Mouse (Mus musculus) macrophage (primary cell): Measurements from ENCODE around the gene Cox4i1. TPM values are rescaled to one million over a fixed set of nuclear protein-coding genes. Genes with fewer than 3 reads are reported as not detected.
"Not testable (repeated sequence)": the region's sequence is repeated elsewhere in the genome, so short reads cannot be mapped to it uniquely, and the experiment has no call there.

Experiments used
- H3K27ac ChIP-seq: fragments of 350-480 bp; formaldehyde crosslinking; 2 replicates; pipeline ENCODE4 v1.9.0; 2021
- H3K36me3 ChIP-seq: fragments of 350-480 bp; formaldehyde crosslinking; 2 replicates; pipeline ENCODE4 v1.9.0; 2021; ENCODE audit errors: inconsistent target
- H3K4me3 ChIP-seq: fragments of 350-480 bp; formaldehyde crosslinking; 2 replicates; pipeline ENCODE4 v1.9.0; 2021; ENCODE audit errors: inconsistent target
- H3K79me2 ChIP-seq: fragments of 350-480 bp; formaldehyde crosslinking; 2 replicates; pipeline ENCODE4 v1.9.0; 2021; ENCODE audit errors: inconsistent target
- WGBS: methylation state at CpG from one replicate; pipeline ENCODE4 v1.1.7; 2026; ENCODE audit warnings: inconsistent platforms; ENCODE audit not compliant: missing documents; 5-methylcytosine and 5-hydroxymethylcytosine counted together
- polyA plus RNA-seq: library from polyadenylated mRNA; stranded (reverse); fragments of 250-400 nt; gene quantifications from 3 replicates; pipeline ENCODE4 v1.2.4, GENCODE M21; 2018; ENCODE audit warnings: inconsistent platforms

Cox4i1 gene
- polyA plus RNA-seq, 1 experiment from 2014 or later, result 521 TPM

DNA sequence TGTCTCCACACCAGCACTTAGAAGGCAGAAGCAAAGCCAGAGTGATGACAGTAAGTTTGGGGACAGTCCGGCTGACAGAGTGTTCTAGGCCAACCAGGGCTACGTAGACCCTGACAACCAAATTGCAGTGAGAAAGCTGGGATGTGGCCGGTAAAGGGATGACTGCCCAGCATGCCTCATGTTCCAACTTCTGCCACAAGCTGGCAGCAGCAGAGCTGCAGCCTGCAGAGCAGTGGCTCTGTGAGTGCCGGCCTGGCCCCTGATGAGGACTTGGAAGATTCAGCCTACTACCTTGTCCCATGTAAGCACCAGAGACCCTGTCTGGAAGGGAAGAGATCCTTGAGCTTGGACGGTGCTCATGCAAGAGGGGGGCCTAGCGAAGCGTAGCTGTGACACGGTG, 7.7 kb downstream of the Cox4i1 start:
- Histone ChIP-seq H3K4me3 (no peak overlapping the region), H3K27ac (no peak overlapping the region), H3K79me2 (peaks cover 20% of the 10 kb centered on the region), H3K36me3 (peaks cover 37% of the 10 kb centered on the region)
- WGBS, result 93% methylated on average over 7 of the region's 8 CpGs

DNA sequence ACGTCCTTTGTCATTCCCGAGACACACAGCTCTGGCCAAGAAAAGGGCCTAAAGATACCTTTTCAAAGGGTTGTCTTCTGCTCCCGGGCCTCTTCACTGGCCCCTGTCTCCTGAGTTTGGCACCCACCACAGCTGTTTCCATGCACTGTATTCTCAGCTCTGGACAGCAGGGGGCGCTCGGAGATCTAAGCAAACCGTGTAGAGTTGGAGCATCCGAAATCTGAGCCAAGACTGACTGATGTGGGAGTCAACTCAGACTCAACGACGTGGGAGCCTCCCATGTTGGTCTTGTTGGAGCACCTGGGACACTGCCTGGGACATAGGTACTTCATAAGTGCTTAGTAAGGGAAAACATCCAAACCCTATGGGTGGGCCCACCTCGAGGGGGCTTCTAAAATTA, 10.4 kb downstream of the Cox4i1 start:
- 19% methylated on average over 10 of the region's 10 CpGs for WGBS

DNA sequence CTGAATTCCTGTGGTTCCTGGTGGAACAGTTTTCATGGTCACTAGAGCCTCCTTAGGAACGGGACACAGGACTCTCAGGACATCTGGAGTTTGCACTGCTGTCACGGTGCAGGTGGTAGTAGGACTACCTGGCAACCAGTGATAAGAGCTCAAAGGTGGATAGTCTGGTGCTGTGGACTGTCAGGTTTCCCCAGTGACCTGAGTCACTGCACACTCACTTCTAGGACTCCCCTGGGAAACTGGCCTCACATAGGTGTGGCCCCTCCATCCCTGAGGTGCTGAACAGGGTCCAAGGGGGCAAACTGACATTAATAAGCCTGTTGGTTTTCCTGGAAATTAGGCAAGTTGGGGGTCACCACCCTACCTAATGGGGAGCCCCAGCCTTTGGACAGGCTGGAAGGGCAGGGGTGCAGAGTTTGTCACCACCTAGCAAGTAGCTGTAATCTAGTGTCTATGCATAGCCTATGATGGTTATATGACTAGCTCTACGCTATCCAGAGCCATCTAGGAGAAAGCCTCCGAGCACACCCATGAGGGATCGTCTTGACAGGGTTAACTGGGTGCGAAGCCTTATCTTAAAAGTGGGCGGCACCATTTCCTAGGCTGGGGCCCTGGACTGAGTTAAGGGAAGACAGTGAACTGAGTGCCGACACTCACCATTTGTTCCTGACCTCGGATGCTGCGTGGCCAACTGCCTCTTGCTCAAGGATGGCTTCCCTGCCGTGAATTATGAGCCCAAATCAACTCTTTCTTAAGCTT, 11.8 kb downstream of the Cox4i1 start:
- Histone ChIP-seq H3K36me3 (peaks cover 5% of the 10 kb centered on the region; the same call in 1 of the 2 replicates), H3K27ac (no peak overlapping the region), H3K4me3 (no peak overlapping the region), H3K79me2 (no peaks in the 10 kb centered on the region)
- 63% methylated on average over 10 of the region's 11 CpGs for WGBS

More for the DNA sequence above, 10.4 kb downstream of the Cox4i1 start:
- no peaks in the 10 kb centered on the region for H3K79me2 ChIP-seq
- H3K27ac ChIP-seq, result no peak overlapping the region
- H3K36me3 ChIP-seq, result peaks cover 12% of the 10 kb centered on the region; the same call in 1 of the 2 replicates
- no peak overlapping the region for H3K4me3 ChIP-seq

DNA sequence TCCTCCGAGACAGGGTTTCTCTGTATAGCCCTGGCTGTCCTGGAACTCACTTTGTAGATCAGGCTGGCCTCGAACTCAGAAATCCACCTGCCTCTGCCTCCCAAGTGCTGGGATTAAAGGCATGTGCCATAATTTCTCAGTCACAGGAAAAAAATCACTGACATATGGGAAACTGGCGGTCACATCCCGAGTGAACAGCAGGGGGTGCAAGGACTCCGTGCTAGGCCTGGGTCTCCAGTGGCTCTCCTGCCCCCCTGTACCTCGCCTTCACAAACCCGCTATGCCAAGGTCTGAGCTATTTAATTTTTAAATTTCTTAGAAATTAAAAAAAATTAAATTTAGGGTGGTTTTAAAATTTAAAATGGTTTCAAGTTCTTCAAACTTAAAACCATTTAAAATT, 12.4 kb downstream of the Cox4i1 start:
- H3K4me3 ChIP-seq, result not testable (repeated sequence)
- 52% methylated on average over 5 of the region's 7 CpGs for WGBS

DNA sequence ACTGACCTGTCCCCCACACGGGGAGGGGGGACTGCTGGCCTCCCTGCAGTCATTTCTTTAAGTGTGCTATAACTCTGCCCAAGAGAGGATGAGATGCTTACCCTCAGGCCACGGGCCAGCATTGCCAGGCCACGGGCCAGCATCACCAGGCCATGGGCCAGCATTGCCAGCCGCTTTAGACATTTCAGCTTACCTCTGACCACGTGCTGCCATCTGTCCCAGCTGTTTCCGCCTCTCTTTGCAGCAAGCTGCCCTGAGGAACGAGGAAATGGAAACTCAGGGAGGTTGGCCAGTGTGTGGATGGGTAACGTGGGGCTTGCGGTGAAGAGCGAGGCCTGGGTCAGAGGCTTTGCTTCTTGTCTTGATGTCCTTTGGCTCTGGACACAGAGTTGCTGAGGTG, 13.1 kb downstream of the Cox4i1 start:
- Histone ChIP-seq H3K4me3 (no peak overlapping the region), H3K36me3 (peaks cover 5% of the 10 kb centered on the region; the same call in 1 of the 2 replicates), H3K79me2 (no peaks in the 10 kb centered on the region), H3K27ac (no peak overlapping the region)
- WGBS, result 62% methylated on average over 9 of the region's 10 CpGs

More for the DNA sequence above, 12.4 kb downstream of the Cox4i1 start:
- not testable (repeated sequence) for H3K27ac ChIP-seq, H3K36me3 ChIP-seq, H3K79me2 ChIP-seq

DNA sequence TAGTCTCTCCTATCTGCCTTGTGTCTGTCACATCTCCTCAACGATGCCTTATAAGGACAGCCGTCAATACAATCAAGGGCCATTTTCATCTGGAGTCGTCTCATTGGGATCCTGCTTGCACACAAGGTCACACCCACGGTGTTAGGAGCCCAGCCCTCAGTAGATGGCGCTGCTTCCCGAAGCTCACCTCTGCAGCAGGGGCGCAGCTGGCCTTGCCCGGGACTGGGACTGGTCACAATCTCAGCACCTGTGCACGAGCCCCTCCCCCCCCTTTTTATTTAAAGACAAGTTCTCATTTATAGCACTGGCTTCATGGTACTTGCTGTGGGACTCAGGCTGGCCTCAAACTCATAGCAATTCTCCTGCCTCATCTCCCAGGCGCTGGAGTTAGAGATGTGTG, 15.6 kb downstream of the Cox4i1 start:
- H3K79me2 ChIP-seq, result peaks cover 17% of the 10 kb centered on the region; the same call in 1 of the 2 replicates
- H3K27ac ChIP-seq, result peak overlapping the region; percentile 98
- H3K36me3 ChIP-seq, result no peaks in the 10 kb centered on the region
- 18% methylated on average over 10 of the region's 10 CpGs for WGBS
- H3K4me3 ChIP-seq, result no peak overlapping the region

DNA sequence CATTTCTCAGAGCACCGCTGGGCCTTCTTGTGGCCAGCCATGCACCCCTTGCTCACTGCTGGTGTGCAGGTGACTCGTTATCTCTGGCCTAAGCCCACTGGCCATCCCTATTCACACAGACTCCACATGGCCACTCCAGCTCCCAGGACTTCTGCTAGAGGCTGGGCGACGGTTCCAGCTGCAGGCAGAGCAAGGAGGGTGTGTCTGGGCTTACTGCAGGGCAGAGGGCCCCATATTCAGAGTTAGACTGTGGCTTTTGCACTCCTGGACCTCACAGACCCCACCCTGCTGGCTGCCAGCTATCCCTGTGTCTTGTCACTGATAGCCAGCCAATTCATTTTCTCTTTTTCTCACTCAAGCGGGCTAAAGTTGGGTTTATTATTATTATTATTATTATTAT, 16.1 kb downstream of the Cox4i1 start:
- Histone ChIP-seq H3K4me3 (no peak overlapping the region), H3K27ac (peak overlapping the region; percentile 98), H3K79me2 (peaks cover 17% of the 10 kb centered on the region; the same call in 1 of the 2 replicates), H3K36me3 (no peaks in the 10 kb centered on the region)
- 88% methylated on average over 5 of the region's 5 CpGs for WGBS

DNA sequence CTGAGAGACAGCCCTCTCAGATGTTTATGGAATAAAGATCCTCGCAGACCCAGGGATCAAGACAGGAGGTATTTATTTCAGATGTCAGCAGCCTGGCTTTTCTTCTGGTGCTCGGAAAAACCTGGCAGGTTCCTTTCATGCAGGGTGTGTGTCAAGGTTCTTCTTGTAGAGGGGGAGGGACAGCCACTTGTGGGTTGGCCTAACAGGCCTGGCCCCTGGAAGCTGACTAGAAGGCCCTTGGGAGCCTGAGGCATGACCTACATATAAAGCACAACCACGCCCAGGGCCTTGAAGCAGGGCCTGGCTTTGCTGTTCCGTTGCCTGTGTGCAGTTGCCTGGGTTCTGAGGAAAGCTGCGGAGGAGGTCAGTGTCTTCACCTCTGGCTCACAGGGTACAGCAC, 17.1 kb downstream of the Cox4i1 start:
- peak overlapping the region; percentile 98 for H3K27ac ChIP-seq
- peaks cover 17% of the 10 kb centered on the region; the same call in 1 of the 2 replicates for H3K79me2 ChIP-seq
- 40% methylated on average over 5 of the region's 5 CpGs for WGBS
- H3K4me3 ChIP-seq, result peak overlapping the region; percentile 26
- H3K36me3 ChIP-seq, result no peaks in the 10 kb centered on the region

DNA sequence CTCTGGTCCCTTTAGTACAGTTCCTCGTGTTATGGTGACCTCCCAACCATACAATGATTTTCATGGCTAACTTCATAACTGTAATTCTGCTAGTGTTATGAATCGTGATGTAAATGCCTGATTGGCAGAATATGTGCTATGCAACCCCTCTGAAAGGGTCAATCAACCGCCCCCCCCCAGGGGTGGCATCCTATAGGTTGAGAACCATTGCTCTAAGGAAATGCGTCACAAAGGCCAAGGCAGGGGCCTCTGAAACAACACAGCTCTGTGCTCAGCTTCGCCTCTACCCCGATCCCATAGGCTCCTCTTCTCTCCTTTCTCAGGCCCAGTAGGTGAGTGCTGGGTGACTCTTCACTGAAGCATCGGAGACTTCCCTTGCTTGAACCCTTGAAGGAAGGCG, 17.6 kb downstream of the Cox4i1 start:
- 17% methylated on average over 8 of the region's 8 CpGs for WGBS

DNA sequence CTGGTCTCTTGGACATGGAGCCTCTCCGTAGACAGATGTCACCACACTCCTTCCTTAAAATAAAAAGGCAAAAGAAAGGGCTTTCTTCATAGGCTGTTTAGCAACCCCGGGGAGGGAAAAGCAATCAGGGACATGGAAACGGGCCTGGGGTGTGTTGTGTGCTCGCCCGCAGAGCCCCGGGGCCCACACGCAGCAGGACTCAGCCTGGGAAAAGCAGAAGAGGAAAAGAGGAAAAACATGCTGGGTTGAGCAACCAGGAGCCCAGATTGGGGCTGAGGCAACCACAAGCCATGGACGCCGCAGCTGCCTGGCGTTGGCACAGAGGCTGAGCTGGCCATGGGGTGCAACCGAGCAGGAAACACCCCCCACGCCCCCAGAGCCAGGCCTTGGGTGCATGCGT, 18.0 kb downstream of the Cox4i1 start:
- Histone ChIP-seq H3K36me3 (no peaks in the 10 kb centered on the region), H3K4me3 (peak overlapping the region; percentile 26), H3K79me2 (peaks cover 17% of the 10 kb centered on the region; the same call in 1 of the 2 replicates), H3K27ac (peak overlapping the region; percentile 98)
- WGBS, result 2% methylated on average over 10 of the region's 13 CpGs

More for the DNA sequence above, 17.6 kb downstream of the Cox4i1 start:
- Histone ChIP-seq H3K4me3 (peak overlapping the region; percentile 26), H3K27ac (peak overlapping the region; percentile 98), H3K79me2 (peaks cover 17% of the 10 kb centered on the region; the same call in 1 of the 2 replicates), H3K36me3 (no peaks in the 10 kb centered on the region)

DNA sequence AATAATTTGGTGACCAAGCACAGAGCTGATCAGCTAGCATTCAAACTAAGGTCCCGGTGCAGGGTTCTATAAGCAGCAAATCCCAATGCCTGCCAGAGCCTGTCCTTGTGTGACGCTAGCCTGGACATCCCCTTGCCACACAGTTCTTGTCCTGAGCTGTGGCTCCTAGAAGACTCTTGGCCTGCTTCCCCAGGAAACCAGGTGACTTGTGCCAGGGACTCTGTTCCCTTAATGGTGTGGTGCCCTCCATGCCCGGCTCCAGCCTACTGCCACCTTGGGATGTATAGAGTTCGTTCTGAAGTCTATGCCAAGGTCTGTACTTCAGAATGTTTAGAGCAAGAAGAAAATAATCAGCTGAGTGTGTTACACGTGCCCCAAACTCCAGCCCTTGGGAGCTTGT, 18.6 kb downstream of the Cox4i1 start:
- H3K36me3 ChIP-seq, result no peaks in the 10 kb centered on the region
- peaks cover 17% of the 10 kb centered on the region; the same call in 1 of the 2 replicates for H3K79me2 ChIP-seq
- 22% methylated on average over 5 of the region's 5 CpGs for WGBS
- H3K27ac ChIP-seq, result peak overlapping the region; percentile 98
- peak overlapping the region; percentile 26 for H3K4me3 ChIP-seq

DNA sequence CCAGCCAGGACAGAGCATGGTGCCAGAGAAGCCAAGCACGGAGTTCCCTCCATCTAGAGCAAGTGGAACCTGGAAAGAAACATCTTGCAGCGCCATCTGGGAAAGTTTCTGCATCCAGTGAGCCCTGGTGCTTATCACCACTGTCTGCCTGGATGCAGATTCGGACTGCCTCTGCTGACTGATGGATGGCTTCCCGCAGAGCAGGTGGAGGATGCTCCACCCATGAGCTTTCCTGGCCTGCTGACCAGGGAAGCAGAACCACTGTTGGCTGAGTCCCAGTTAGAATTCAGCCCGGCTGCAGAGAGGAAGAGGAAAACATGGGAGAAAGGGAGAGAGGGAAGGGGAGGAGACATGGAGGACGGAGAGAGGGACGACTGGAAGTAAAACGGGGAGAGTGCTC, 19.8 kb downstream of the Cox4i1 start:
- H3K79me2 ChIP-seq, result peaks cover 17% of the 10 kb centered on the region; the same call in 1 of the 2 replicates
- no peak overlapping the region for H3K4me3 ChIP-seq
- 89% methylated on average over 8 of the region's 8 CpGs for WGBS
- H3K27ac ChIP-seq, result peak overlapping the region; percentile 98; the same call in 1 of the 2 replicates
- H3K36me3 ChIP-seq, result no peaks in the 10 kb centered on the region

DNA sequence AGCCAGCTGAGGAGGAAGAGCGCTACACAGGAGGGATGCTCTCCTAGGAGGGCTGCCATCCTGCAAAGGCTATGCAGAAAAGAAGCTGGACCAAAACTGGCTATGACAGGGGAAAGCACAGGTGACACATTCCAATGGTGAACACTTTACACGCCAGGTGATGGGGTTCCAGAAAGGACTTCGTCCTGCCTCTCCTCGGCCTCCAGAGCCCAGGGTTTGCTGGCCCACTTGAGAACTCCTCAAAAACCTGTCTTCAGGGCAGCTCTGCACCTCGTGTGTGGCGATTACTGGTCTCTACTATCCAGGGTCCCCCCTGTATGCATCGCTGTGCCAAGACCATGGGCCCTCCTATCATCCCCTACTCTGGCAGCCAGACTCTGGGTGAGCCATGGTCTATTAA, 20.5 kb downstream of the Cox4i1 start:
- H3K27ac ChIP-seq, result no peak overlapping the region
- H3K36me3 ChIP-seq, result no peaks in the 10 kb centered on the region
- H3K79me2 ChIP-seq, result peaks cover 17% of the 10 kb centered on the region; the same call in 1 of the 2 replicates
- WGBS, result 94% methylated on average over 7 of the region's 7 CpGs
- H3K4me3 ChIP-seq, result no peak overlapping the region

DNA sequence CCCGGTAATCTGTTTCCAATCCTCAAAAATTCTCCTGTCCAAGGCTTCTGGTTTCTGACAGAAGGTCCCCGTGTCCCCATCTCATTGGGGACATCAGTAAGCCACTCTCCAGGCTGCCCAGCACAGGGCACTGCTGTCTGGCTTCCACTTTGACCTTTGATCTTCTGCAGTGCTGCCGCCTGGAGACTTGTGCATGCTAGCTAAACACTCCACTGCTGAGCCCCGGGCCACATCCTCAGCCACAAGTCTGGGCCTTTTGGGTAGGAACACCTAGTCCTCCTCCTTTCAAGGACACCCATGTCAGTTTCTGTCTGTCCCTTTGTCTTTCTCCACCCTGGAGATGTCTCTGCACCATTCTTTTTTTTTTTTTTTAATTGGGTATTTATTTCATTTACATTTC, 24.9 kb downstream of the Cox4i1 start:
- no peak overlapping the region for H3K4me3 ChIP-seq
- H3K27ac ChIP-seq, result no peak overlapping the region
- 92% methylated on average over 4 of the region's 4 CpGs for WGBS
- H3K79me2 ChIP-seq, result peaks cover 3% of the 10 kb centered on the region; the same call in 1 of the 2 replicates
- no peaks in the 10 kb centered on the region for H3K36me3 ChIP-seq

DNA sequence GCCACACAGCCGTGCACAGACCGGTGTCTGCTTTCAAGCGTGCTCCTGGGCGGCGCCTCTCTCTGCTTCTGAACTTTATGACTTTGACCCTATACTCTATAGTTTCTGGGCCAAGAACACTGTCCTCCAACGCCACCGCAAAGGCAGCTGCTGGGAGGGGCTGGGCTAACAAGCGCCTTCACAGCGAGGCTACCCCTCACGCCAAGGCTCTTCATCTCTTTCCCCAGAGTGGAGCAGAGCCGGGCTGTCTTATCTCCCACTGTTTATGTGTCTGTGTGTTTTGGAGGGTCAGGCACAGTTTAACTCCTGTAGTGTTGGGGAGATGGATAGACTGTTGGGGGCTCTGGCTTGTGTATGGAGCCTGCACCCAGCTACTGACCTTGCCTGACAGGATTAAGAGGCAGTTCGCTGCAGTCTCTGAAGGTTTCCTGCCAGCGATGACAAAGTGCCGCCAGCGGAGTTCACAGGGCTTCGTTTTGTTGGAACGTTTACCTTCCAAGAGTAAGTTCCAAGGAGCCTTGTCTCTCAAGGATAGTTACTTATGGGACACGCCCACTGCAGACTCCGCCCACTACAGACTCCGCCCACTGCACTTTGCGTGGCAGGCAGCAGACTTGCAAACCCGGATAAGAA, 26.0 kb downstream of the Cox4i1 start:
- no peak overlapping the region for H3K27ac ChIP-seq
- WGBS, result 68% methylated on average over 22 of the region's 22 CpGs
- H3K36me3 ChIP-seq, result no peaks in the 10 kb centered on the region
- H3K4me3 ChIP-seq, result no peak overlapping the region
- no peaks in the 10 kb centered on the region for H3K79me2 ChIP-seq
